Mouse (Mus musculus) bone marrow macrophage, adult 2 months (primary cell): ENCODE measurements around the gene Cyp2b19.

Experiments used
- CTCF ChIP-seq: IDR thresholded peaks from 2 replicates; pipeline ENCODE4 v1.5.1; 2012; ENCODE audit warnings: low read depth, mild to moderate bottlenecking, low read length, moderate library complexity
- POLR2A ChIP-seq: IDR thresholded peaks from 2 replicates; pipeline ENCODE4 v1.6.1; 2012; ENCODE audit warnings: mild to moderate bottlenecking, low read depth, low read length, borderline replicate concordance

DNA sequence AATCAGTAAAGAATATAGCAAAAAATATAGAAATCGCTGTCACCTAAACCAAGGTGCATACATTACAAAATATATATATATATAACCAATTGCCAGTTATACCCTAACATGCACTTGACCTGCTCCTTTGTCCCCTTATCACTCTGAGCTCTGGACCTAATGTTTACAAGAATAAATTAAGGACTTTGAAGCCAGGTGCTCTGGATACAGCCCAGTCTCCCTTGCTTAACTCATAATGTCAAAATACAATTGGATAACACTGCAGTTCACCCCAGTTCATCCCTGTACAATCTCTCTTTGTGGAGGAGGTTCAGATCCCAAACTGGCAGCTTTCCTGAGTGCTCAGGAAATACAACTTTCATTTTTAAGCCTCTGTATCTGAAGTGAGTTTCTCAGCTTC lies 44.1 kb downstream of the Cyp2b19 start:
- TF ChIP-seq CTCF: no peak
- no peak for TF ChIP-seq POLR2A
